Mouse (Mus musculus) thymus, adult 18-20 months (tissue): Measurements from ENCODE around the gene Gm2022.
"Not testable (repeated sequence)": the region's sequence is repeated elsewhere in the genome, so short reads cannot be mapped to it uniquely, and the experiment has no call there.

Experiments
- DNase-seq, 2 experiments: peaks; one replicate each; pipeline ENCODE4 v3.0.0; 2022; ENCODE audit warnings: mixed read lengths in 2 of 2

Gene Gm2022

GRCm38 (mm10) chr12:87895070-87895469, at the start of gene Gm2022:
Gm2022 (plus strand) TSS chr12:87895370.
- DNase-seq, result not testable (repeated sequence)

- DNase-seq, result not testable (repeated sequence)
Measured at GRCm38 (mm10) chr12:87850657-87851056, 44.5 kb upstream of the Gm2022 start.

GRCm38 (mm10) chr12:87856067-87856466, 39.1 kb upstream of the Gm2022 start:
- DNase-seq, result not testable (repeated sequence)

- not testable (repeated sequence) for DNase-seq
Measured at GRCm38 (mm10) chr12:87861740-87862692, 33.2 kb upstream of the Gm2022 start.

GRCm38 (mm10) chr12:87863638-87864037, 31.5 kb upstream of the Gm2022 start:
- DNase-seq, result not testable (repeated sequence)

GRCm38 (mm10) chr12:87864048-87864447, 31.1 kb upstream of the Gm2022 start:
- DNase-seq, result not testable (repeated sequence)

GRCm38 (mm10) chr12:87873772-87874171, 21.4 kb upstream of the Gm2022 start, which contains the start of gene Gm2016:
Gm2016 (plus strand) TSS chr12:87874072.
- not testable (repeated sequence) for DNase-seq

GRCm38 (mm10) chr12:87919721-87920120, 24.6 kb downstream of the Gm2022 start, which contains the start of gene Gm2035:
Gm2035 (minus strand) TSS chr12:87919857.
- DNase-seq, result not testable (repeated sequence)
